Mouse (Mus musculus): ENCODE measurements around the gene Stk39. TPM values are rescaled to one million over a fixed set of nuclear protein-coding genes. Genes with fewer than 3 reads are reported as not detected.

Stk39 gene
- polyA plus RNA-seq, 2 experiments, result 0.93 to 1.7 TPM

- H3K4me1 ChIP-seq (replicated peaks; ENCODE audit: control insufficient read depth in 2 of 2, insufficient read depth in 2 of 2, low read length in 1 of 2), result peaks cover 0 to 8% of the 10 kb centered on the region in 2 experiments; a peak in 2 of 4 replicates
- 76% methylated on average over 7 of the region's 7 CpGs for WGBS (ENCODE audit: insufficient replicate concordance)
- no peak overlapping the region for H3K9ac ChIP-seq (replicated peaks)
- no peaks in the 10 kb centered on the region for H3K36me3 ChIP-seq (replicated peaks; ENCODE audit: control insufficient read depth, insufficient read depth, low read depth)
- peaks cover 4% of the 10 kb centered on the region; the same call in 1 of the 2 replicates for H3K27me3 ChIP-seq (ENCODE audit: control insufficient read depth, insufficient read depth, low read length)
- H3K27ac ChIP-seq, result no peak overlapping the region
- no peaks in the 10 kb centered on the region for H3K9me3 ChIP-seq (ENCODE audit: control insufficient read depth, low read length)
- DNase-seq (ENCODE audit: low read depth in 3 of 3, low spot score in 3 of 3) (no peak), ATAC-seq (ENCODE audit: insufficient read depth) (no peak)
- TF ChIP-seq EP300 (IDR thresholded peaks at IDR 0.05; ENCODE audit: low read depth) (no peak), CTCF (IDR thresholded peaks at IDR 0.05; ENCODE audit: low read depth) (no peak)
- no peak overlapping the region for H3K4me3 ChIP-seq (ENCODE audit: insufficient read depth in 1 of 2, low read depth in 2 of 2, low read length in 2 of 2)
- no peak overlapping the region for H3K4me2 ChIP-seq (ENCODE audit: low read depth)
Observed at GRCm38 (mm10) chr2:68437216-68437615, 34.9 kb downstream of the Stk39 start.

- H3K4me1 ChIP-seq (replicated peaks; ENCODE audit: control insufficient read depth in 2 of 2, insufficient read depth in 2 of 2, low read length in 1 of 2), result peaks cover 0 to 8% of the 10 kb centered on the region in 2 experiments; a peak in 2 of 4 replicates
- H3K27ac ChIP-seq, result no peak overlapping the region
- 14% methylated on average over 10 of the region's 10 CpGs for WGBS (ENCODE audit: insufficient replicate concordance)
- H3K9ac ChIP-seq (replicated peaks), result no peak overlapping the region
- no peaks in the 10 kb centered on the region for H3K36me3 ChIP-seq (replicated peaks; ENCODE audit: control insufficient read depth, insufficient read depth, low read depth)
- ATAC-seq (ENCODE audit: insufficient read depth) (no peak), DNase-seq (ENCODE audit: low read depth in 3 of 3, low spot score in 3 of 3) (no peak)
- peak overlapping the region; percentile 12; the same call in 1 of the 2 replicates for H3K4me2 ChIP-seq (ENCODE audit: low read depth)
- H3K4me3 ChIP-seq (ENCODE audit: insufficient read depth in 1 of 2, low read depth in 2 of 2, low read length in 2 of 2), result no peak overlapping the region
- peaks cover 4% of the 10 kb centered on the region; the same call in 1 of the 2 replicates for H3K27me3 ChIP-seq (ENCODE audit: control insufficient read depth, insufficient read depth, low read length)
- TF ChIP-seq CTCF (IDR thresholded peaks at IDR 0.05; ENCODE audit: low read depth) (no peak), EP300 (IDR thresholded peaks at IDR 0.05; ENCODE audit: low read depth) (no peak)
- no peaks in the 10 kb centered on the region for H3K9me3 ChIP-seq (ENCODE audit: control insufficient read depth, low read length)
Observed at GRCm38 (mm10) chr2:68436305-68436704, 35.8 kb downstream of the Stk39 start.

- no peak for DNase-seq (ENCODE audit: low read depth in 3 of 3, low spot score in 3 of 3)
- WGBS (ENCODE audit: insufficient replicate concordance), result 22% methylated on average over 15 of the region's 15 CpGs
Observed at GRCm38 (mm10) chr2:68435494-68436255, 36.4 kb downstream of the Stk39 start.

GRCm38 (mm10) chr2:68434997-68435396, 37.1 kb downstream of the Stk39 start:
- no peak for DNase-seq (ENCODE audit: low read depth in 3 of 3, low spot score in 3 of 3)
- ATAC-seq (ENCODE audit: insufficient read depth), result no peak
- Histone ChIP-seq H3K4me1 (replicated peaks; ENCODE audit: control insufficient read depth in 2 of 2, insufficient read depth in 2 of 2, low read length in 1 of 2) (peaks cover 0 to 8% of the 10 kb centered on the region in 2 experiments; a peak in 2 of 4 replicates), H3K27ac (no peak overlapping the region), H3K9me3 (ENCODE audit: control insufficient read depth, low read length) (no peaks in the 10 kb centered on the region), H3K27me3 (ENCODE audit: control insufficient read depth, insufficient read depth, low read length) (peaks cover 4% of the 10 kb centered on the region; the same call in 1 of the 2 replicates), H3K9ac (replicated peaks) (no peak overlapping the region), H3K4me3 (ENCODE audit: insufficient read depth in 1 of 2, low read depth in 2 of 2, low read length in 2 of 2) (no peak overlapping the region), H3K36me3 (replicated peaks; ENCODE audit: control insufficient read depth, insufficient read depth, low read depth) (no peaks in the 10 kb centered on the region), H3K4me2 (ENCODE audit: low read depth) (no peak overlapping the region)
- TF ChIP-seq EP300 (IDR thresholded peaks at IDR 0.05; ENCODE audit: low read depth) (no peak), CTCF (IDR thresholded peaks at IDR 0.05; ENCODE audit: low read depth) (no peak)
- 35% methylated on average over 4 of the region's 4 CpGs for WGBS (ENCODE audit: insufficient replicate concordance)

More at GRCm38 (mm10) chr2:68435494-68436255, 36.4 kb downstream of the Stk39 start:
- Histone ChIP-seq H3K4me1 (replicated peaks; ENCODE audit: control insufficient read depth in 2 of 2, insufficient read depth in 2 of 2, low read length in 1 of 2) (peaks cover 0 to 8% of the 10 kb centered on the region in 2 experiments; a peak in 2 of 4 replicates), H3K9ac (replicated peaks) (no peak overlapping the region), H3K36me3 (replicated peaks; ENCODE audit: control insufficient read depth, insufficient read depth, low read depth) (no peaks in the 10 kb centered on the region), H3K4me3 (ENCODE audit: insufficient read depth in 1 of 2, low read depth in 2 of 2, low read length in 2 of 2) (no peak overlapping the region), H3K27me3 (ENCODE audit: control insufficient read depth, insufficient read depth, low read length) (peaks cover 4% of the 10 kb centered on the region; the same call in 1 of the 2 replicates), H3K27ac (no peak overlapping the region), H3K9me3 (ENCODE audit: control insufficient read depth, low read length) (no peaks in the 10 kb centered on the region), H3K4me2 (ENCODE audit: low read depth) (no peak overlapping the region)
- ATAC-seq (ENCODE audit: insufficient read depth), result no peak
- TF ChIP-seq CTCF (IDR thresholded peaks at IDR 0.05; ENCODE audit: low read depth) (no peak), EP300 (IDR thresholded peaks at IDR 0.05; ENCODE audit: low read depth) (no peak)

- 43% methylated on average over 5 of the region's 5 CpGs for WGBS (ENCODE audit: insufficient replicate concordance)
- DNase-seq (ENCODE audit: low read depth in 3 of 3, low spot score in 3 of 3), result no peak
- no peak overlapping the region for H3K9ac ChIP-seq (replicated peaks)
- TF ChIP-seq CTCF (IDR thresholded peaks at IDR 0.05; ENCODE audit: low read depth), result no peak
- no peak for TF ChIP-seq EP300 (IDR thresholded peaks at IDR 0.05; ENCODE audit: low read depth)
- no peak overlapping the region for H3K4me3 ChIP-seq (ENCODE audit: insufficient read depth in 1 of 2, low read depth in 2 of 2, low read length in 2 of 2)
- H3K4me1 ChIP-seq (replicated peaks; ENCODE audit: control insufficient read depth in 2 of 2, insufficient read depth in 2 of 2, low read length in 1 of 2), result peaks cover 0 to 8% of the 10 kb centered on the region in 2 experiments; a peak in 2 of 4 replicates
- no peak for ATAC-seq (ENCODE audit: insufficient read depth)
- no peaks in the 10 kb centered on the region for H3K36me3 ChIP-seq (replicated peaks; ENCODE audit: control insufficient read depth, insufficient read depth, low read depth)
- H3K4me2 ChIP-seq (ENCODE audit: low read depth), result no peak overlapping the region
- no peaks in the 10 kb centered on the region for H3K9me3 ChIP-seq (ENCODE audit: control insufficient read depth, low read length)
- H3K27ac ChIP-seq, result no peak overlapping the region
- peaks cover 4% of the 10 kb centered on the region; the same call in 1 of the 2 replicates for H3K27me3 ChIP-seq (ENCODE audit: control insufficient read depth, insufficient read depth, low read length)
Observed at GRCm38 (mm10) chr2:68434576-68434975, 37.5 kb downstream of the Stk39 start.

All from liver, embryonic 14.5 days (tissue).